Mouse (Mus musculus) heart, postnatal 14 days (tissue): Measurements from ENCODE around the gene Ptbp1. TPM values are rescaled to one million over a fixed set of nuclear protein-coding genes. Genes with fewer than 3 reads are reported as not detected.

Experiments
- DNase-seq, 2 experiments: peaks; one replicate each; pipeline ENCODE4 v3.0.0; 2021 to 2022
- intact Hi-C: fragments of 180-260 bp; cut with DNase I; formaldehyde crosslinking; loops from one replicate; pipeline ENCODE4 v1.15.1; 2025
- total RNA-seq, 2 experiments: library from RNA; stranded (reverse); gene quantifications; 2 replicates each; pipeline ENCODE4 v1.2.3; 2021

Ptbp1 gene
- total RNA-seq, 2 experiments from 2014 or later: 82.2 TPM

GRCm38 (mm10) chr10:79856704-79857451 lies 2.7 kb downstream of the Ptbp1 start:
- no peak for DNase-seq
- intact Hi-C loops: loop anchor here (2.0 kb wide), 1 partner anchor 16 kb away; no protein-coding TSS in a partner anchor

- peak; percentile 79 for DNase-seq
- intact Hi-C loops: loop anchor here (2.0 kb wide), 1 partner anchor 17 kb away; no protein-coding TSS in a partner anchor
These were observed 3.2 kb downstream of the Ptbp1 start for GRCm38 (mm10) chr10:79857452-79857811.

GRCm38 (mm10) chr10:79857894-79858293 lies 3.7 kb downstream of the Ptbp1 start:
- no peak for DNase-seq
- intact Hi-C loops: loop anchor here (2.0 kb wide), 2 partner anchors 15 to 17 kb away; no protein-coding TSS in a partner anchor

GRCm38 (mm10) chr10:79858416-79859074 lies 4.3 kb downstream of the Ptbp1 start:
- intact Hi-C loops: loop anchor here (2.0 kb wide), 1 partner anchor 14 kb away; no protein-coding TSS in a partner anchor
- peak; percentile 70 to 80 for DNase-seq

- no peak for DNase-seq
- intact Hi-C loops: loop anchor here (2.0 kb wide), 1 partner anchor 14 kb away; no protein-coding TSS in a partner anchor
These were observed 4.9 kb downstream of the Ptbp1 start for GRCm38 (mm10) chr10:79859116-79859515.

- no peak for DNase-seq
- intact Hi-C loops: no loop called here
These were observed 6.1 kb downstream of the Ptbp1 start for GRCm38 (mm10) chr10:79860079-79860911.

- intact Hi-C loops: no loop called here
These were observed 7.2 kb downstream of the Ptbp1 start for GRCm38 (mm10) chr10:79861230-79862048.

GRCm38 (mm10) chr10:79862049-79862788 lies 8.0 kb downstream of the Ptbp1 start:
- intact Hi-C loops: no loop called here

More at GRCm38 (mm10) chr10:79861230-79862048, 7.2 kb downstream of the Ptbp1 start:
- no peak for DNase-seq

GRCm38 (mm10) chr10:79862925-79863324 lies 8.7 kb downstream of the Ptbp1 start:
- intact Hi-C loops: no loop called here
- DNase-seq: no peak

More at GRCm38 (mm10) chr10:79862049-79862788, 8.0 kb downstream of the Ptbp1 start:
- no peak for DNase-seq

GRCm38 (mm10) chr10:79864351-79865188 lies 10.3 kb downstream of the Ptbp1 start:
- intact Hi-C loops: no loop called here

GRCm38 (mm10) chr10:79865189-79865601 lies 11.0 kb downstream of the Ptbp1 start:
- intact Hi-C loops: no loop called here
- no peak for DNase-seq

More at GRCm38 (mm10) chr10:79864351-79865188, 10.3 kb downstream of the Ptbp1 start:
- DNase-seq: no peak

GRCm38 (mm10) chr10:79865801-79866295 lies 11.6 kb downstream of the Ptbp1 start:
- DNase-seq: no peak
- intact Hi-C loops: no loop called here

GRCm38 (mm10) chr10:79866601-79867000 lies 12.4 kb downstream of the Ptbp1 start:
- no peak for DNase-seq
- intact Hi-C loops: no loop called here

- intact Hi-C loops: loop anchor here (2.0 kb wide), 1 partner anchor 13 kb away; no protein-coding TSS in a partner anchor
- no peak for DNase-seq
These were observed 17.6 kb downstream of the Ptbp1 start for GRCm38 (mm10) chr10:79871845-79872244.

- intact Hi-C loops: loop anchor here (2.0 kb wide), 1 partner anchor 14 kb away; no protein-coding TSS in a partner anchor
- no peak for DNase-seq
These were observed 18.6 kb downstream of the Ptbp1 start for GRCm38 (mm10) chr10:79872862-79873261.

GRCm38 (mm10) chr10:79873313-79873712 lies 19.1 kb downstream of the Ptbp1 start:
- intact Hi-C loops: loop anchor here (2.0 kb wide), 1 partner anchor 15 kb away; no protein-coding TSS in a partner anchor
- no peak for DNase-seq

- no peak for DNase-seq
- intact Hi-C loops: loop anchor here (2.0 kb wide), 1 partner anchor 15 kb away; no protein-coding TSS in a partner anchor
These were observed 19.6 kb downstream of the Ptbp1 start for GRCm38 (mm10) chr10:79873715-79874289.
